Mouse (Mus musculus) forebrain, embryonic 11.5 days (tissue): ENCODE measurements at regions not wholly inside any gene's neighbourhood (a gene's known extent, or its start where the extent isn't known, plus 50 kb on each side); places are given as distances from the start of the nearest gene placed in this dataset.

Experiments
- ATAC-seq: fragments of 200-750 bp; cut with Nextera tagmentation; replicated peaks from 2 replicates; pipeline ENCODE4 v1.8.0; 2017; ENCODE audit warnings: moderate TSS enrichment; ENCODE audit not compliant: low FRiP score
- DNase-seq: peaks from one replicate; pipeline ENCODE4 v3.0.0-alpha.2; 2017; ENCODE audit warnings: low spot score
- H3K27ac ChIP-seq: fragments of 300-500 bp; sonication (generic); 2 replicates; pipeline ENCODE4 v1.5.1; 2014; ENCODE audit warnings: low read depth, low read length
- H3K27me3 ChIP-seq: fragments of 300-500 bp; sonication (generic); 2 replicates; pipeline ENCODE4 v1.6.1; 2014; ENCODE audit warnings: mild to moderate bottlenecking, low read length, mixed read lengths; ENCODE audit not compliant: control insufficient read depth, insufficient read depth
- H3K36me3 ChIP-seq: fragments of 300-500 bp; sonication (generic); 2 replicates; pipeline ENCODE4 v1.6.1; 2014; ENCODE audit warnings: mild to moderate bottlenecking, low read length, moderate library complexity, mixed read lengths; ENCODE audit not compliant: control insufficient read depth, insufficient read depth
- H3K4me1 ChIP-seq: fragments of 300-500 bp; sonication (generic); replicated peaks from 2 replicates; pipeline ENCODE4 v1.6.1; 2014; ENCODE audit warnings: low read length, mixed read lengths; ENCODE audit not compliant: control insufficient read depth, insufficient read depth
- H3K4me2 ChIP-seq: fragments of 300-500 bp; sonication (generic); 2 replicates; pipeline ENCODE4 v1.6.1; 2014; ENCODE audit warnings: low read depth, mild to moderate bottlenecking, low read length, moderate library complexity, mixed read lengths; ENCODE audit not compliant: severe bottlenecking
- H3K4me3 ChIP-seq: fragments of 300-500 bp; sonication (generic); 2 replicates; pipeline ENCODE4 v1.5.1; 2014; ENCODE audit warnings: low read depth, low read length
- H3K9ac ChIP-seq: fragments of 300-500 bp; sonication (generic); 2 replicates; pipeline ENCODE4 v1.6.1; 2014; ENCODE audit warnings: low read length
- H3K9me3 ChIP-seq: fragments of 300-500 bp; sonication (generic); 2 replicates; pipeline ENCODE4 v1.6.1; 2016; ENCODE audit warnings: low read length, mixed read lengths; ENCODE audit not compliant: control insufficient read depth
- WGBS: fragments of 180-500 bp; shearing (Covaris S2); extraction: QIAGEN DNeasy Blood & Tissue Kit; methylation state at CpG from one replicate; pipeline ENCODE4 v1.1.7; 2014; 5-methylcytosine and 5-hydroxymethylcytosine counted together

DNA sequence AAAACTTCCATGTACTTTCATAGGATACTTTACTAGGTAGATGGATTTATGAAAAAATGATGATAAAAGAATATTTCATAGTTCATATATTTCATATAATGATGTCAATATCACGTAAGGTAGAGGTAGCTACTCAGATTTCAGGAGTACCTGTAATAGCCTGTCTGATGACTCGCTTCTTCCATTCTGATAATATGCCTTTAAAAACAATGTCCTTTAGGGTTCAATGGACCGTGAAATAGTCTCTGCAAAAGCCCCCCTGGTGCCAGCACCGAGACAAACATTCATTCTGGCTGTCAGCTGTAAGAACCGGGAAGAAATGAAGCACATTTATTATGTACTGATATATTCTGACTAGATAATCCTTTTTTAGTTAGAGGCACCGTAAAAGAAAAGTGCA lies 449.7 kb downstream of the Plod2 start:
- Histone ChIP-seq H3K36me3 (no peaks in the 10 kb centered on the region), H3K4me3 (no peak overlapping the region), H3K9me3 (no peaks in the 10 kb centered on the region), H3K4me1 (no peaks in the 10 kb centered on the region), H3K27me3 (no peaks in the 10 kb centered on the region), H3K9ac (no peak overlapping the region), H3K27ac (no peak overlapping the region), H3K4me2 (no peak overlapping the region)
- no peak for DNase-seq
- no peak; the same call in 1 of the 2 replicates for ATAC-seq
- 22% methylated on average over 6 of the region's 6 CpGs for WGBS

DNA sequence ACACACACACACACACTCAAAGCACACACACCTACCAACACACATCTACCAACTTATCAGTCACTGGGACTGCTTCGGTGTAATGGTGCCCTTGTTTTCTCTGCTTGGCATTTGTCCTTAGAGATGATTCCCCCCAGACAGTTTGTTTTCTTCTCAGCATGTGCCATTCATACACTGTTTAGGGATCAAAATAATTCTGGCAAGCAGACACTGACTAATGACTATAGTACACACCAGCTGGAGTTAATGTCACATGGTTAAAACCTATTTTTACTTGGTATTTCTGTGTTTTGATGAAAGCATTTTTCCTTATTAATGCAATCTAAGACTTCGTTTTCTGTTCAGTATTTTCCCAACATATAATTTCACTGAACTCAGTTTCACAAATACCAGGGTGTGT lies 454.1 kb downstream of the Plod2 start:
- Histone ChIP-seq H3K27me3 (no peaks in the 10 kb centered on the region), H3K4me2 (no peak overlapping the region), H3K9me3 (no peaks in the 10 kb centered on the region), H3K36me3 (no peaks in the 10 kb centered on the region), H3K27ac (no peak overlapping the region), H3K4me3 (no peak overlapping the region), H3K4me1 (no peaks in the 10 kb centered on the region), H3K9ac (no peak overlapping the region)
- ATAC-seq (no peak), DNase-seq (no peak)
- WGBS = 85% methylated on average over 2 of the region's 2 CpGs

DNA sequence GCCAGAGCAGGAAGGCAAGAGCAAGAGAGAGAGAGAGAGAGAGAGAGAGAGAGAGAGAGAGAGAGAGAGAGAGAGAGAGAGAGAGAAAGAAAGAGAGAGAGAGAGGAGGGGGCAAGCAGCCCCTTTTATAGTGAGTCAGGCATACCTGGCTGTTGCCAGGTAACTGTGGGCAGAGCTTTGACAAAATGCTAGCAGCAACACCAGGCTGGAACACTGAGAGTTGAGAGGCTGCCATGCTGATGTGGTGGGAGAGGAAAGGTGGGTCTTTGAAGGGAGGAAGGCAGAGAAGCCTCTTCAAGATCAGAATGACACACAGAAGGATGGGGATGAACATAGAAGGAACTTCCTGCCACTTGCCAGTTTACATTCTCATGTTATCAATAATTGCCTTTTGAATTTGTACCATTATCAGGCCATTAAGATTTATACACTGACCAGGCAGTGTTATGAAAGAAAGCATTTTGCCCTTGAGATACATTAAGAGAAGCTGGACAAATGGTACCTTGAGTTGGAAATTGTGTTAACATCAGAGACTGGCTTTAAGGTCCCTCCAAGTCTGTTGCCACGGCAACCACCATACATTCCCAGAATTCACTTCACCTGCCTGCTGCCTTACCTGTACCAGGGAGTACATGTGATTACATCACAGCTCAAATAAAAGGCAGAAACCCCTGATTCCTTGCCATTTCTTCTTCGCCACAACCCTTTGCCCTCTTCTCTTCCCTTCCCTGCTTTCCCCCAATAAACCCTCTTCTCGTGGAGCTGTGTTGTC lies 463.3 kb downstream of the Plod2 start:
- no peak for ATAC-seq
- Histone ChIP-seq H3K9me3 (no peaks in the 10 kb centered on the region), H3K4me1 (no peaks in the 10 kb centered on the region), H3K27me3 (no peaks in the 10 kb centered on the region), H3K9ac (no peak overlapping the region), H3K4me2 (no peak overlapping the region), H3K27ac (no peak overlapping the region), H3K36me3 (no peaks in the 10 kb centered on the region), H3K4me3 (no peak overlapping the region)
- 81% methylated on average over 3 of the region's 3 CpGs for WGBS
- DNase-seq = no peak

DNA sequence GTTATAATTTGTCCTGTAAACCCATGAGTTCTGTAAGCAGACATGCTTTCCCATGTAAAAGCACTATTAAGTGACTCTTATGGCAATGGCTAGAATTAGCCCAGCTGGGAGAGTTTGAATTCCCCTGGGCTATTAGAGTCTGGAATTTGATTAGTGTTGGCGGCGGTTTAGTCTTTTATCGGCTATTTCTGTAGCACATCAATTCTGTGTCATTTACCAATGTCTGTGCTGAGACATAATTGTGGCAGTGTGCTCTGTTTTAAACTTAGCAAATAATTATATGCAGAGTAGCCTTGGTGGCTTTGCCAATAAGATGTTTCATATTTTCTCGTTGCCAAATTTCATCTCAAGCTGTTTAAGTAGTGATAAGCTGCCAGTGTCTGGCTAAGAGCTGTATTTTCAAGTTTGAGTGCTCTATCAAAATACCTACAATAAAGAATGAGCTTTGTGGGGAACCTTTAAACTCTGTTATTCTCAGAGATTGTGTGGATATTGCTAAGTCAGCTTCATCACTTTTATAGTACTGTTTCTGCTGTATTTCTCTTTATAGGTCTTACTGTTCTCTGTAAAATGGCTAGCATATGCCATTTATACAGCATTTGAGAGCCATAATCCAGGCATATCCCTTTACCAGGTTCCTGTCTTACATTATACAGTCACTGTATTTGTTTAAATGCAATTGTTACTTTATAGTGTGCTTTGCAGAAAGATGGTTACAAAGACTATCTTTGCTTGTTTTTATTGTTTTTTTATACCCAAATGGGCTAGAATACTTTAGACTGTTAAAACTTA lies 466.7 kb downstream of the Plod2 start:
- no peaks in the 10 kb centered on the region for H3K9me3 ChIP-seq
- no peaks in the 10 kb centered on the region for H3K36me3 ChIP-seq
- WGBS = 76% methylated on average over 4 of the region's 4 CpGs
- no peak overlapping the region for H3K27ac ChIP-seq
- H3K4me2 ChIP-seq = no peak overlapping the region
- no peaks in the 10 kb centered on the region for H3K4me1 ChIP-seq
- H3K9ac ChIP-seq = no peak overlapping the region
- no peaks in the 10 kb centered on the region for H3K27me3 ChIP-seq
- no peak for ATAC-seq
- H3K4me3 ChIP-seq = no peak overlapping the region
- DNase-seq = no peak

DNA sequence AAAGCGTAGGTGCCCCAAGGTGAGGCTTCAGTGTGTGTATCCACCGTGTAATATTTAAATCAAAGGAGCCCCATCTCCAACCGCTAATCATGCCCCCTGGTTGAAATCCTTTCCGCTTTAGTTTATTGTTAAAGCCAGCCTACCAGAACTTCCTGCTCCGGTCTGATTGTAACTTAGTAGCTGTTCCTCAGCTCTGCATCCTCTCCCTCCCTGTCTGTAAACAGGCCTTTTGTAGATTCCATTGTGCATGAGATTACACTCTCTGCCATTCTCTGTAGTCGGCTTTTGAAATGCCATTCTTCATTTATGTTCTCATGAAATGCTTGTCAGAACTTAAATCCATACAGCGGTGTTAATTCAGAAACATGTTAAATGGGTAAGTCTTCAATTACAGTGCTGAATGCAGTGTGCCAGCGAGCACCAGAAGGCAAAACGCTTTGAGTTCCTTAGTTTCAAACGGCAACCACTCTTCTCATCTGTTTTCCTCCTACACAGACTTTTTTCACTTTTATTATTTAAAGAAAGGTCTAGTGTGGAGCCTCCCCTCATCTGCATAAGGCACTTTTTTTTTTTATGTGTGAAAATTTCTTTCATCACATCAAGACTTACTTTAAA lies 502.4 kb downstream of the Plod2 start:
- H3K27ac ChIP-seq = no peak overlapping the region

DNA sequence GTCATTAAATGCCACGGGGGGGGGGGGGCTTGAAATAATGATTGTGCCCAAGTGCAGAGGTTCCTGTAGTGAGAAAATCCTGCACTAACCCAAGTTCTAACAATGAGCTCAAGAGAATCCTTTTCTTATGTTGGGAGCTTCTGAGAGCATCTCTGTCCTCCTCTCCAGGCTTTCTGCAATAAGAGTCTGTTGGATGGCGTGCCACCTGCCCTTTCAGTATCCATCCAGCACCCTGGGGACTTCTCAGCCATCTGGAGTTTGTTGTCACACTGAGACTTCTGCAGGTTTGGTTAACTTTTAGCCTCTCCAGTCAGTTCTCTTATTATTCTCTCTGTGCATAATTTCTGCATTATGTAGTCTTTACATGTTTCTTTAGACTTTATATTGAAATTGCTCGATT lies 530.1 kb downstream of the Plod2 start:
- Histone ChIP-seq H3K27ac (no peak overlapping the region), H3K9ac (no peak overlapping the region), H3K27me3 (no peaks in the 10 kb centered on the region), H3K4me3 (no peak overlapping the region), H3K4me1 (no peaks in the 10 kb centered on the region), H3K36me3 (no peaks in the 10 kb centered on the region), H3K9me3 (no peaks in the 10 kb centered on the region), H3K4me2 (no peak overlapping the region)
- ATAC-seq (no peak), DNase-seq (no peak)
- 78% methylated on average over 3 of the region's 3 CpGs for WGBS

More for the DNA sequence above, 502.4 kb downstream of the Plod2 start:
- no peaks in the 10 kb centered on the region for H3K4me1 ChIP-seq
- no peaks in the 10 kb centered on the region for H3K36me3 ChIP-seq
- 67% methylated on average over 10 of the region's 10 CpGs for WGBS
- no peak for ATAC-seq
- H3K4me2 ChIP-seq = no peak overlapping the region
- no peak for DNase-seq
- H3K27me3 ChIP-seq = no peaks in the 10 kb centered on the region
- no peaks in the 10 kb centered on the region for H3K9me3 ChIP-seq
- H3K9ac ChIP-seq = no peak overlapping the region
- H3K4me3 ChIP-seq = no peak overlapping the region

DNA sequence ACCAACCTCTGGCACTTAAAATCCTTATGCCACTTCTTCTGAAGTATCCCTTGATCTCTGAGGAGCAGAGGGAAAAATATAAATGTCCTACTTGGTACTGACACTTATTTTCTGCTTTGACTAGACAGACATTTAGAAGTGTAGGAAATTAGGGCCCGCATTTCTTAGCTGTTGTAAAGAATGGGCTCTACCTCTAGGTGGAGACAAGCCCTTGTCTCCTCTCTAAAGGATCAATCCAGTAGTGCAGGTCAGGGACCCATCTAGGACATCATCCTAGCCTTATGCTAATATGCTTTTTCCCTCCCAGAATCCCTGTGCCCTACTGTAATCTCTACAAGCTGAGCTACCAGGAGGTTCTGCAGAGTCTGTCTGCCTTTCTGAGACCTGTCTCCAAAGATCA lies 541.1 kb downstream of the Plod2 start:
- no peak overlapping the region for H3K4me3 ChIP-seq
- 76% methylated on average over 1 of the region's 1 CpGs for WGBS
- no peaks in the 10 kb centered on the region for H3K9me3 ChIP-seq
- no peak overlapping the region for H3K9ac ChIP-seq
- H3K4me2 ChIP-seq = no peak overlapping the region
- no peak overlapping the region for H3K27ac ChIP-seq
- H3K36me3 ChIP-seq = no peaks in the 10 kb centered on the region
- DNase-seq (no peak), ATAC-seq (no peak)
- H3K27me3 ChIP-seq = no peaks in the 10 kb centered on the region
- H3K4me1 ChIP-seq = no peaks in the 10 kb centered on the region

DNA sequence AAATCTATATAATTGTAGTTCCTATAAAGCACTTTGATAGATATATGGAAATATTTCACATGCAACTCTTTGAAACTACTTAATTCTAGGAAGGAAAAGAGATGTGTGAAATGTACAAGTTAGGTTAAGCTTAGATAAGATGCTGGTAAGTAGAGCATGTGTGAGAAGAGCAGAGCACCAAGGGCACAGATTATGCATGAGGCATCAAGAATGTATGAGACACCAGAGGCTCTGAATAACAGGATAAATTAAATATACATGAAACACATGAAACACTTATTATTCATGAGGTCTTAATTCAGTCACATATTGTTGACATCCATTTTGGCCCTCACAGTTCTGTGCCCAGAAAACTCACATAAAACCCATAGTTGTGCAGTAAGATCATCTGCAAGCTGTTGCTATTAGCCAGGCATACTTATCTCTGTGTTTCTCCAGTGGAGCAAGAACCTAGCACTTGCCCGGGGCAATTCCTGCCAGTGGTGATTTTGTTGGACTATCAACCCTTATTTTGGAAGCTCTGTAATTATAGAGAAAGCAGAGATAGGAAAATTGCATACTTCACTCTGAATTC lies 556.1 kb downstream of the Plod2 start:
- H3K9ac ChIP-seq = no peak overlapping the region
- no peak overlapping the region for H3K4me3 ChIP-seq
- H3K4me2 ChIP-seq = no peak overlapping the region
- H3K9me3 ChIP-seq = no peaks in the 10 kb centered on the region
- ATAC-seq = no peak
- H3K36me3 ChIP-seq = no peaks in the 10 kb centered on the region
- no peak for DNase-seq
- no peaks in the 10 kb centered on the region for H3K27me3 ChIP-seq
- no peak overlapping the region for H3K27ac ChIP-seq
- no peaks in the 10 kb centered on the region for H3K4me1 ChIP-seq
- WGBS = 74% methylated on average over 1 of the region's 1 CpGs
